Mouse (Mus musculus) C2C12 (cell line): ENCODE measurements at regions not wholly inside any gene's neighbourhood (a gene's known extent, or its start where the extent isn't known, plus 50 kb on each side); places are given as distances from the start of the nearest gene placed in this dataset.

Source experiments
- CEBPB ChIP-seq: IDR thresholded peaks from one replicate; pipeline ENCODE4 v1.6.1; 2011; ENCODE audit warnings: low read depth, mild to moderate bottlenecking, control low read depth, moderate library complexity
- CTCF ChIP-seq: IDR thresholded peaks from one replicate; pipeline ENCODE4 v1.5.1; 2011; ENCODE audit not compliant: control insufficient read depth, insufficient read depth, insufficient read length
- FOSL1 ChIP-seq: IDR thresholded peaks from one replicate; pipeline ENCODE4 v1.8.0; 2011; ENCODE audit warnings: mild to moderate bottlenecking, low read length; ENCODE audit not compliant: poor library complexity, insufficient read depth, severe bottlenecking
- MAX ChIP-seq: IDR thresholded peaks from one replicate; pipeline ENCODE4 v1.6.1; 2011; ENCODE audit warnings: mild to moderate bottlenecking, control low read depth
- MYOD1 ChIP-seq: IDR thresholded peaks from one replicate; pipeline ENCODE4 v1.6.1; 2011; ENCODE audit warnings: low read depth; ENCODE audit not compliant: control insufficient read depth, insufficient read length
- MYOG ChIP-seq: IDR thresholded peaks from one replicate; pipeline ENCODE4 v1.6.1; 2011; ENCODE audit not compliant: control insufficient read depth, insufficient read length; ENCODE audit errors: extremely low read depth
- USF1 ChIP-seq: IDR thresholded peaks from one replicate; pipeline ENCODE4 v1.6.1; 2011; ENCODE audit warnings: low read depth, mild to moderate bottlenecking, control low read depth, moderate library complexity

- TF ChIP-seq CTCF (no peak), USF1 (no peak), CEBPB (no peak), FOSL1 (no peak), MAX (no peak), MYOD1 (no peak), MYOG (no peak)
Measured at GRCm38 (mm10) chrX:50620909-50621308, 192.6 kb upstream of the Olfr1324 start.
